Mouse (Mus musculus): ENCODE data around the gene Wwox.

- TF ChIP-seq CTCF (IDR thresholded peaks at IDR 0.05; ENCODE audit: insufficient read depth, low read depth, low read length) (no peak), POLR2A (IDR thresholded peaks at IDR 0.05; ENCODE audit: insufficient read depth, low read depth, low read length) (no peak)
Measured at GRCm38 (mm10) chr8:114536201-114536600, 96.7 kb downstream of the Wwox start.
